Mouse (Mus musculus) layer of hippocampus, adult 9-10 months (tissue): ENCODE measurements around the gene Fam126b.
A peak's percentile ranks its signal among the peaks of the same experiment; 100 is the strongest.
"Not testable (repeated sequence)": the region's sequence is repeated elsewhere in the genome, so short reads cannot be mapped to it uniquely, and the experiment has no call there.

Source experiments
- DNase-seq: peaks from one replicate; pipeline ENCODE4 v3.0.0; 2022; ENCODE audit warnings: low spot score

Fam126b gene

GRCm38 (mm10) chr1:58586171-58586997 lies at the start of gene Fam126b, which contains the start of gene Ndufb3:
Gene Fam126b (minus strand): TSS chr1:58586323.
Gene Ndufb3 (plus strand): TSS chr1:58586384.
- DNase-seq = peak; percentile 86

- DNase-seq = not testable (repeated sequence)
These were observed 42.7 kb upstream of the Fam126b start for GRCm38 (mm10) chr1:58628847-58629246.

GRCm38 (mm10) chr1:58621996-58622748 lies 36.0 kb upstream of the Fam126b start:
- DNase-seq = no peak

GRCm38 (mm10) chr1:58621251-58621650 lies 35.1 kb upstream of the Fam126b start:
- no peak for DNase-seq

- no peak for DNase-seq
These were observed 32.6 kb upstream of the Fam126b start for GRCm38 (mm10) chr1:58618766-58619165.

- no peak for DNase-seq
These were observed 32.0 kb upstream of the Fam126b start for GRCm38 (mm10) chr1:58617978-58618668.

- DNase-seq = peak; percentile 27
These were observed 31.0 kb upstream of the Fam126b start for GRCm38 (mm10) chr1:58617076-58617475.

GRCm38 (mm10) chr1:58616176-58616575 lies 30.1 kb upstream of the Fam126b start:
- DNase-seq = no peak

- no peak for DNase-seq
These were observed 29.0 kb upstream of the Fam126b start for GRCm38 (mm10) chr1:58615146-58615545.

- no peak for DNase-seq
These were observed 28.3 kb upstream of the Fam126b start for GRCm38 (mm10) chr1:58614424-58614823.

- DNase-seq = no peak
These were observed 27.7 kb upstream of the Fam126b start for GRCm38 (mm10) chr1:58613786-58614185.

GRCm38 (mm10) chr1:58610611-58611010 lies 24.5 kb upstream of the Fam126b start:
- DNase-seq = no peak

- DNase-seq = no peak
These were observed 24.0 kb upstream of the Fam126b start for GRCm38 (mm10) chr1:58610166-58610565.

GRCm38 (mm10) chr1:58609591-58609990 lies 23.5 kb upstream of the Fam126b start:
- not testable (repeated sequence) for DNase-seq

GRCm38 (mm10) chr1:58603738-58604137 lies 17.6 kb upstream of the Fam126b start:
- DNase-seq = no peak

GRCm38 (mm10) chr1:58602681-58603080 lies 16.6 kb upstream of the Fam126b start:
- no peak for DNase-seq

GRCm38 (mm10) chr1:58587491-58587890 lies 1.4 kb upstream of the Fam126b start:
- DNase-seq = no peak

- DNase-seq = no peak
These were observed 551 bp downstream of the Fam126b start for GRCm38 (mm10) chr1:58585373-58586170.

- DNase-seq = no peak
These were observed 1.9 kb downstream of the Fam126b start for GRCm38 (mm10) chr1:58584271-58584670.

GRCm38 (mm10) chr1:58582611-58583010 lies 3.5 kb downstream of the Fam126b start:
- DNase-seq = no peak

- DNase-seq = no peak
These were observed 6.9 kb downstream of the Fam126b start for GRCm38 (mm10) chr1:58579179-58579578.

- DNase-seq = no peak
These were observed 15.7 kb downstream of the Fam126b start for GRCm38 (mm10) chr1:58570437-58570836.
